ENCODE assay signal across 10 mouse cellular contexts in genomic region chr11:116985504-116986385, GRCm38 (mm10).
A peak's percentile ranks its signal among the peaks of the same experiment; 100 is the strongest.
DNase-seq lines count a peak whose midpoint lies in the region; ATAC-seq and TF ChIP-seq lines count a peak whose summit lies in the region.
"Had no signal": no experiment of that assay in that cellular context is flagged by ENCODE, and none has a peak within 500 bp of the region (broad histone marks: within the 10 kb centered on the region; RNA-seq: fewer than 3 reads in every experiment).

No protein-coding gene starts in this region.

- H3K4me3 ChIP-seq in midbrain, embryonic 10.5 days: no peak overlapping the region
- no peak overlapping the region for H3K4me3 ChIP-seq in midbrain, postnatal 0 days (ENCODE audit: low read depth, low read length)
- no peak overlapping the region for H3K4me3 ChIP-seq in limb, embryonic 13.5 days
- no peak overlapping the region for H3K4me3 ChIP-seq in stomach, postnatal 0 days (ENCODE audit: low read depth, low read length)
- H3K4me3 ChIP-seq: forebrain, embryonic 13.5 days; limb, embryonic 12.5 days had no signal

- H3K27ac ChIP-seq in midbrain, embryonic 10.5 days (replicated peaks): 0 out of 2 replicates have a peak overlapping the region, but pooled peaks have one; percentile 30
- no peak overlapping the region for H3K27ac ChIP-seq in midbrain, postnatal 0 days (ENCODE audit: low read depth, low read length)
- H3K27ac ChIP-seq in limb, embryonic 13.5 days: no peak overlapping the region
- no peak overlapping the region for H3K27ac ChIP-seq in stomach, postnatal 0 days (replicated peaks)
- H3K27ac ChIP-seq: forebrain, embryonic 13.5 days; limb, embryonic 12.5 days had no signal

- DNase-seq in gastrocnemius, adult 18-20 months (ENCODE audit: low spot score): peak; percentile 13
- no peak for DNase-seq in gastrocnemius, adult 8-10 months (ENCODE audit: low spot score in 2 of 2)
- DNase-seq in midbrain, embryonic 10.5 days (ENCODE audit: low spot score): no peak
- DNase-seq in midbrain, postnatal 0 days (ENCODE audit: low spot score): no peak
- DNase-seq in stomach, postnatal 0 days (ENCODE audit: low spot score): peak; percentile 19
- no peak for DNase-seq in left cerebral cortex, adult 11 months (ENCODE audit: low spot score)

- 0 out of 2 replicates have a peak, but pooled peaks cover 6% of the 10 kb centered on the region for H3K4me1 ChIP-seq in midbrain, embryonic 10.5 days
- no peaks in the 10 kb centered on the region for H3K4me1 ChIP-seq in midbrain, postnatal 0 days (ENCODE audit: insufficient read depth, low read length)
- H3K4me1 ChIP-seq in limb, embryonic 13.5 days: peaks cover 10% of the 10 kb centered on the region
- no peaks in the 10 kb centered on the region; the same call in 1 of the 2 replicates for H3K4me1 ChIP-seq in stomach, postnatal 0 days (replicated peaks; ENCODE audit: control insufficient read depth, insufficient read depth)

- H3K4me2 ChIP-seq in midbrain, postnatal 0 days (ENCODE audit: low read depth, low read length, poor library complexity, severe bottlenecking): no peak overlapping the region
- H3K4me2 ChIP-seq in limb, embryonic 13.5 days (replicated peaks): no peak overlapping the region
- no peak overlapping the region for H3K4me2 ChIP-seq in stomach, postnatal 0 days (replicated peaks; ENCODE audit: low read depth)
- H3K4me2 ChIP-seq: forebrain, embryonic 13.5 days; limb, embryonic 12.5 days had no signal

- no peak for TF ChIP-seq CTCF in midbrain, postnatal 0 days (IDR thresholded peaks at IDR 0.05)
- TF ChIP-seq CTCF in stomach, postnatal 0 days (IDR thresholded peaks at IDR 0.05; ENCODE audit: low read depth): no peak

- no peaks in the 10 kb centered on the region for H3K9me3 ChIP-seq in midbrain, embryonic 10.5 days (replicated peaks)
- H3K9me3 ChIP-seq in midbrain, postnatal 0 days (ENCODE audit: low read length): no peaks in the 10 kb centered on the region
- no peaks in the 10 kb centered on the region for H3K9me3 ChIP-seq in limb, embryonic 13.5 days
- H3K9me3 ChIP-seq in stomach, postnatal 0 days (ENCODE audit: control insufficient read depth, low read length): no peaks in the 10 kb centered on the region
- H3K9me3 ChIP-seq: forebrain, embryonic 13.5 days; limb, embryonic 12.5 days had no signal

- no peak for ATAC-seq in midbrain, postnatal 0 days (ENCODE audit: low FRiP score)
- no peak for ATAC-seq in limb, embryonic 13.5 days (ENCODE audit: low FRiP score, low read depth)
- ATAC-seq in stomach, postnatal 0 days (ENCODE audit: low FRiP score, low TSS enrichment): peak; percentile 36; the same call in 1 of the 2 replicates
- ATAC-seq: forebrain, embryonic 13.5 days; midbrain, embryonic 16.5 days had no signal

- TF ChIP-seq EP300 in stomach, postnatal 0 days (optimal IDR thresholded peaks at IDR 0.05): no peak

- no peaks in the 10 kb centered on the region for H3K27me3 ChIP-seq in midbrain, embryonic 10.5 days (ENCODE audit: low read depth, poor library complexity, severe bottlenecking)
- no peaks in the 10 kb centered on the region for H3K27me3 ChIP-seq in midbrain, postnatal 0 days (ENCODE audit: insufficient read depth, low read length)
- H3K27me3 ChIP-seq in limb, embryonic 13.5 days: no peaks in the 10 kb centered on the region
- no peaks in the 10 kb centered on the region for H3K27me3 ChIP-seq in stomach, postnatal 0 days (ENCODE audit: control insufficient read depth, insufficient read depth, low read length)
- H3K27me3 ChIP-seq: forebrain, embryonic 13.5 days had no signal

- H3K36me3 ChIP-seq in midbrain, embryonic 10.5 days: peaks cover 38% of the 10 kb centered on the region
- H3K36me3 ChIP-seq in midbrain, postnatal 0 days (ENCODE audit: insufficient read depth, low read length): peaks cover 37% of the 10 kb centered on the region
- no peaks in the 10 kb centered on the region for H3K36me3 ChIP-seq in limb, embryonic 13.5 days
- H3K36me3 ChIP-seq in stomach, postnatal 0 days (ENCODE audit: control insufficient read depth, insufficient read depth, low read length): no peaks in the 10 kb centered on the region
- H3K36me3 ChIP-seq: limb, embryonic 12.5 days had no signal

- H3K9ac ChIP-seq in midbrain, postnatal 0 days (replicated peaks; ENCODE audit: low read length, poor library complexity, severe bottlenecking): no peak overlapping the region
- peak overlapping the region; percentile 19; the same call in 1 of the 2 replicates for H3K9ac ChIP-seq in limb, embryonic 13.5 days
- no peak overlapping the region for H3K9ac ChIP-seq in stomach, postnatal 0 days (ENCODE audit: low read length)
- H3K9ac ChIP-seq: forebrain, embryonic 13.5 days had no signal

- 86% methylated on average over 15 of the region's 15 CpGs for WGBS in midbrain, embryonic 10.5 days
- WGBS in midbrain, postnatal 0 days: 81% methylated on average over 15 of the region's 15 CpGs
- WGBS in limb, embryonic 13.5 days: 78% methylated on average over 15 of the region's 15 CpGs
- 75% methylated on average over 15 of the region's 15 CpGs for WGBS in stomach, postnatal 0 days

Comparison
In these comparisons a context has a peak if more than half of its experiments do, and no peak if none do; other contexts are left out.
1. DNase-seq: peak in gastrocnemius, adult 18-20 months (single experiment) and stomach, postnatal 0 days (single experiment); none in gastrocnemius, adult 8-10 months (0 of 2), midbrain, embryonic 10.5 days (single experiment), midbrain, postnatal 0 days (single experiment) and left cerebral cortex, adult 11 months (single experiment).